Mouse (Mus musculus): ENCODE measurements at regions not wholly inside any gene's neighbourhood (a gene's known extent, or its start where the extent isn't known, plus 50 kb on each side); places are given as distances from the start of the nearest gene placed in this dataset.

DNA sequence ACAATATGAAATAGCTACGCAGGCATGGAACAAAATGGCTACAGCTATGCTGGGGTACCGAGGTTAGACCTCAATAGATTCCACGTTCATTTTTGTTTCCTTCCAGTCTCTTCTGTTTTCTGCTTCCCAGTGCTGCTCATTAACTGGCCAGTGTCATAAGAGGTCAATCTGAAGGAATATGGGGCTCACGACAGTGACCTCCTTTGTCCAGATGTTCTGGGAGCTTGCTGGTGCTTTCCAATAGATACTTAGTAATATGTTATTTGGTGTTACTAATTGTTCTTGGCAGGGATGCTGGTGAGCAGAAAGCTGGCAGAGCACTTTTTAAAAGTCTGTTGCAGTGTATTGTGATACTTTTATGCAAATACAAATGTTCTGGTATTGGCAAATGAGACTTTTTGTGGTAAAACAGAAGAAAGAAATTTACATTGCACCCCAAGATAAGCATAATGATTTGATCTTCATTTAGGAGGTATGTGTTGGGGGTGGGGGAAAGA lies 95.8 kb upstream of the Arg1 start:
- H3K4me3 ChIP-seq (replicated peaks), result no peak overlapping the region
- no peaks in the 10 kb centered on the region for H3K36me3 ChIP-seq
- no peak overlapping the region for H3K27ac ChIP-seq
- no peaks in the 10 kb centered on the region for H3K4me1 ChIP-seq (replicated peaks)
- H3K9me3 ChIP-seq, result no peaks in the 10 kb centered on the region
- no peaks in the 10 kb centered on the region for H3K27me3 ChIP-seq (replicated peaks)
- WGBS, result 84% methylated on average over 4 of the region's 4 CpGs
- no peak for ATAC-seq
- no peak overlapping the region for H3K9ac ChIP-seq
- H3K4me2 ChIP-seq (replicated peaks), result no peak overlapping the region

- H3K4me2 ChIP-seq (replicated peaks), result no peak overlapping the region
- H3K9ac ChIP-seq, result no peak overlapping the region
- no peaks in the 10 kb centered on the region for H3K9me3 ChIP-seq
- H3K4me1 ChIP-seq (replicated peaks), result no peaks in the 10 kb centered on the region
- no peak overlapping the region for H3K27ac ChIP-seq
- no peak overlapping the region for H3K4me3 ChIP-seq (replicated peaks)
- H3K36me3 ChIP-seq, result no peaks in the 10 kb centered on the region
- ATAC-seq, result no peak
- H3K27me3 ChIP-seq (replicated peaks), result no peaks in the 10 kb centered on the region
- 66% methylated on average over 2 of the region's 2 CpGs for WGBS
Observed at GRCm38 (mm10) chr10:25018946-25019345, 91.7 kb upstream of the Arg1 start.

- no peaks in the 10 kb centered on the region for H3K36me3 ChIP-seq
- no peaks in the 10 kb centered on the region for H3K4me1 ChIP-seq (replicated peaks)
- no peak for ATAC-seq
- no peaks in the 10 kb centered on the region for H3K27me3 ChIP-seq (replicated peaks)
- no peak overlapping the region for H3K4me3 ChIP-seq (replicated peaks)
- WGBS, result 71% methylated on average over 1 of the region's 1 CpGs
- H3K9ac ChIP-seq, result no peak overlapping the region
- H3K9me3 ChIP-seq, result no peaks in the 10 kb centered on the region
- H3K27ac ChIP-seq, result no peak overlapping the region
- H3K4me2 ChIP-seq (replicated peaks), result no peak overlapping the region
Observed at GRCm38 (mm10) chr10:25017843-25018242, 90.6 kb upstream of the Arg1 start.

GRCm38 (mm10) chr10:25016110-25016509 lies 88.8 kb upstream of the Arg1 start:
- Histone ChIP-seq H3K9ac (no peak overlapping the region), H3K27me3 (replicated peaks) (no peaks in the 10 kb centered on the region), H3K27ac (no peak overlapping the region), H3K36me3 (no peaks in the 10 kb centered on the region), H3K4me3 (replicated peaks) (no peak overlapping the region), H3K9me3 (no peaks in the 10 kb centered on the region), H3K4me1 (replicated peaks) (no peaks in the 10 kb centered on the region), H3K4me2 (replicated peaks) (no peak overlapping the region)
- ATAC-seq, result no peak
- WGBS, result 71% methylated on average over 9 of the region's 9 CpGs

DNA sequence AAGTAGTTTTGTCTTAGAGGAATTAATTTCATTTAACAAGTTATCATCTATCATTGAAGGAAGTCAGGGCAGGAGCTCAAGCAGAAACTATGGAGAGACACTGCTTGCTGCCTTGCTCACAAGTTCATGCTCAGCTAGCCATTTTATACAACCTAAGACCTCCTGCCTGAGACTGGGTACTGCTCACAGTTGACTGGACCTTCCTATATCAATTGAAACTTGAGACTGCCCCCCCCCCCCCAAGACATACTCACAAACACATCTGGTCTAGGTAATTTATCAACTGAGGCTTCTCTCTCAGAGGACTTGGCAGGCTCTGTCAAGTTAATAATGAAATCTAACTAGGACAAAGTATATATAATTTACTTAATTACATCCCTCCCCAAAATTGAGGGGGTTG lies 84.8 kb upstream of the Arg1 start:
- Histone ChIP-seq H3K9ac (no peak overlapping the region), H3K4me1 (replicated peaks) (no peaks in the 10 kb centered on the region), H3K4me3 (replicated peaks) (no peak overlapping the region), H3K36me3 (no peaks in the 10 kb centered on the region), H3K9me3 (no peaks in the 10 kb centered on the region), H3K27me3 (replicated peaks) (no peaks in the 10 kb centered on the region), H3K4me2 (replicated peaks) (no peak overlapping the region), H3K27ac (no peak overlapping the region)
- no peak for ATAC-seq

DNA sequence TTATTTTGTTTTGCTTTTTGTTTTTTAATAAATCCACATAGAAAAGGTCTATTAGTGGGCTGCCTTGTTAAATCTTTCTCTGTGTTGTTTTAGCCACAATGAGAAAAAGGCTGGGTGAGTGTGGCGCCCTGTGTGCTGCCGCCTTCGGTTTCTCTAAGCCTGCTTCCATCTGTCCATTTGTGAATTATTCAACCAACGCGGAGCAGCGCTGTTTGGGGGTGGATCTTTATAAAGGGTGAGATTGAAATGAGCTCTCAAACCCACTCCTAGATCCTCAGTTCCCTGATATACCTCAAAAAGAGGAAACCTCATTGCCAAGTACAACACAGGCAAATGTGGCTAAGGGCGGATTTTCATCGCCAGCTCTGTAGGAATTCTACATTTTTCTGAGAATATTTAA lies 74.0 kb upstream of the Arg1 start:
- H3K4me2 ChIP-seq (replicated peaks), result no peak overlapping the region
- 92% methylated on average over 8 of the region's 8 CpGs for WGBS
- no peak overlapping the region for H3K9ac ChIP-seq
- ATAC-seq, result no peak
- H3K4me3 ChIP-seq (replicated peaks), result no peak overlapping the region
- no peaks in the 10 kb centered on the region for H3K27me3 ChIP-seq (replicated peaks)
- H3K36me3 ChIP-seq, result no peaks in the 10 kb centered on the region
- H3K9me3 ChIP-seq, result no peaks in the 10 kb centered on the region
- H3K4me1 ChIP-seq (replicated peaks), result no peaks in the 10 kb centered on the region
- H3K27ac ChIP-seq, result no peak overlapping the region

- H3K9ac ChIP-seq, result no peak overlapping the region
- 78% methylated on average over 20 of the region's 20 CpGs for WGBS
- no peaks in the 10 kb centered on the region for H3K36me3 ChIP-seq
- H3K4me1 ChIP-seq (replicated peaks), result no peaks in the 10 kb centered on the region
- H3K4me2 ChIP-seq (replicated peaks), result no peak overlapping the region
- no peaks in the 10 kb centered on the region for H3K27me3 ChIP-seq (replicated peaks)
- no peaks in the 10 kb centered on the region for H3K9me3 ChIP-seq
- H3K4me3 ChIP-seq (replicated peaks), result no peak overlapping the region
- no peak for ATAC-seq
- H3K27ac ChIP-seq, result no peak overlapping the region
Observed at GRCm38 (mm10) chr10:25000231-25001222, 73.2 kb upstream of the Arg1 start.

GRCm38 (mm10) chr10:24999807-25000206 lies 72.5 kb upstream of the Arg1 start:
- no peak overlapping the region for H3K4me3 ChIP-seq (replicated peaks)

GRCm38 (mm10) chr10:24997661-24998060 lies 70.4 kb upstream of the Arg1 start:
- H3K9ac ChIP-seq, result no peak overlapping the region
- no peaks in the 10 kb centered on the region for H3K36me3 ChIP-seq
- 86% methylated on average over 3 of the region's 3 CpGs for WGBS
- ATAC-seq, result no peak
- H3K4me2 ChIP-seq (replicated peaks), result no peak overlapping the region
- no peaks in the 10 kb centered on the region for H3K27me3 ChIP-seq (replicated peaks)
- no peak overlapping the region for H3K4me3 ChIP-seq (replicated peaks)
- H3K4me1 ChIP-seq (replicated peaks), result no peaks in the 10 kb centered on the region
- H3K27ac ChIP-seq, result no peak overlapping the region
- no peaks in the 10 kb centered on the region for H3K9me3 ChIP-seq

More at GRCm38 (mm10) chr10:24999807-25000206, 72.5 kb upstream of the Arg1 start:
- H3K27me3 ChIP-seq (replicated peaks), result no peaks in the 10 kb centered on the region
- H3K9ac ChIP-seq, result no peak overlapping the region
- WGBS, result 77% methylated on average over 5 of the region's 5 CpGs
- H3K27ac ChIP-seq, result no peak overlapping the region
- H3K36me3 ChIP-seq, result no peaks in the 10 kb centered on the region
- no peaks in the 10 kb centered on the region for H3K9me3 ChIP-seq
- H3K4me2 ChIP-seq (replicated peaks), result no peak overlapping the region
- no peak for ATAC-seq
- no peaks in the 10 kb centered on the region for H3K4me1 ChIP-seq (replicated peaks)

- Histone ChIP-seq H3K27ac (no peak overlapping the region), H3K4me2 (replicated peaks) (no peak overlapping the region), H3K9me3 (no peaks in the 10 kb centered on the region), H3K9ac (no peak overlapping the region), H3K4me1 (replicated peaks) (no peaks in the 10 kb centered on the region), H3K36me3 (no peaks in the 10 kb centered on the region), H3K4me3 (replicated peaks) (no peak overlapping the region), H3K27me3 (replicated peaks) (no peaks in the 10 kb centered on the region)
- 79% methylated on average over 2 of the region's 2 CpGs for WGBS
- ATAC-seq, result peak; percentile 77
Observed at GRCm38 (mm10) chr10:24995751-24996150, 68.5 kb upstream of the Arg1 start.

DNA sequence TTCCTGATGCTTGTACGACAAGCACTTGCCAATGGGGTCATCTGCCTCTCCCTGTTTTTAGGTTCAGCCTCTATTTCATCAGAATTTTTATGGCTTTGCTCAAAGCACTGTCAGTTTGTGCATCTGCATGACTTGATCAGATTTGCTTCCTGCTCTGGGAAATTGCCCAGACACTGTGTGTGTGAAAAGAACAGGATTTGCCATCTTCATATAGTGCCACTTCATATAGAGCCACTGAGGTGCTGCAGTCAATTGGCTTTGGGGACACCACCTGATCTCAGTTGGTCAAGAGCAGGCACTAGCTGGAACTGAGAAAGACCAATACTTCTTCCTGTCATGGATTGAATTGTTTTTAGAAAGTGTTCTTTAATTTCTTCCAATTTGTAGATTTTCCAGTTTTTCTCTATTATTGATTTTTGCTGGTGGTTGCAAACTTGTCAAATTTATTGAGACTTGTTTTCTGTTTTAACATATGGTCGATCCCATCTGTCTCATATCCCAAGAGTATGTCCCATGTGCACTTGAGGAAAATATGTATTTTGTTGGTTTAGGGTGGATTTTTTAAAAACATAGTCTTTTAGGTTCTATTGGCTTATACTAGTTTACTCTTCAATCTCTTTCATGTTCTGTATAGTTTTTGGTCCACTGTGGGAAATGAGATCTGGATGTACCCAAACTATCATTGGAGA lies 62.8 kb upstream of the Arg1 start:
- Histone ChIP-seq H3K9me3 (no peaks in the 10 kb centered on the region), H3K9ac (no peak overlapping the region), H3K4me2 (replicated peaks) (no peak overlapping the region), H3K4me3 (replicated peaks) (no peak overlapping the region), H3K27me3 (replicated peaks) (no peaks in the 10 kb centered on the region), H3K36me3 (no peaks in the 10 kb centered on the region), H3K27ac (no peak overlapping the region), H3K4me1 (replicated peaks) (no peaks in the 10 kb centered on the region)
- WGBS, result 76% methylated on average over 2 of the region's 2 CpGs
- no peak for ATAC-seq

- H3K4me2 ChIP-seq (replicated peaks), result no peak overlapping the region
- H3K27ac ChIP-seq, result no peak overlapping the region
- H3K4me3 ChIP-seq (replicated peaks), result no peak overlapping the region
- 91% methylated on average over 4 of the region's 4 CpGs for WGBS
- no peaks in the 10 kb centered on the region for H3K4me1 ChIP-seq (replicated peaks)
- ATAC-seq, result no peak
- H3K27me3 ChIP-seq (replicated peaks), result no peaks in the 10 kb centered on the region
- H3K9me3 ChIP-seq, result no peaks in the 10 kb centered on the region
- no peak overlapping the region for H3K9ac ChIP-seq
- H3K36me3 ChIP-seq, result no peaks in the 10 kb centered on the region
Observed at GRCm38 (mm10) chr10:24984801-24985200, 57.5 kb upstream of the Arg1 start.
